Mouse (Mus musculus) spleen, postnatal 10 days (tissue): ENCODE measurements at regions not wholly inside any gene's neighbourhood (a gene's known extent, or its start where the extent isn't known, plus 50 kb on each side); places are given as distances from the start of the nearest gene placed in this dataset.

Experiments used
- DNase-seq, 2 experiments: peaks; one replicate each; pipeline ENCODE4 v3.0.0; 2021 to 2022; ENCODE audit warnings: low spot score in 2 of 2

DNA sequence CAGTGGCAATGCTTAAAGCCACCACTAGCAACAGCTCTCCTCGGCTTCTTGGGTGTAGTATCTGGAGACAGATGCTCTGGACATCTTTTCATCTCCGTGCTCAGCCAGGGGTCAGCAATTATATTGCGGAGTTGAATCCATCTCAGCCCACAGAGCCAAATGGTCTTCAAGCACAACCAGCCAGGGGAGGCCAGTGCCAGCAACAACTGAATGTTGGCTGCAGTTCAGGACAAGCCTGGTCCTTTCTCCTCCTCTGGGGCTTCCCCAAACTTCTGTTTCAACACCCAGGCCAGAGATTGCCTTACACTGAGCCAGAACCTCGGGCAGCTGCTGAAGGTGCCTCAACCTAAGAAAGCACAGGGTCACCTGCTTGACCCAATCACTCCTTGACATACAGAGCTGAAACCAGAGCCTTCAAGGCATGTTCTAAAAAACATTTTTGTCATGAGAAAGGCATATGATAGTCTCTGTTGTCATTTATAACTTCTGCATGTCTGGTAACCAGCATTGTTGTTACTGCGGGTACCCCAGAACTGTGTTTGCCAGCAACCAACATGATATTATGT lies 169.9 kb upstream of the Lef1 start:
- DNase-seq: no peak

- peak in 1 of 2 experiments; percentile 28 for DNase-seq
Observed at GRCm38 (mm10) chr3:130936980-130937379, 173.3 kb upstream of the Lef1 start.

DNA sequence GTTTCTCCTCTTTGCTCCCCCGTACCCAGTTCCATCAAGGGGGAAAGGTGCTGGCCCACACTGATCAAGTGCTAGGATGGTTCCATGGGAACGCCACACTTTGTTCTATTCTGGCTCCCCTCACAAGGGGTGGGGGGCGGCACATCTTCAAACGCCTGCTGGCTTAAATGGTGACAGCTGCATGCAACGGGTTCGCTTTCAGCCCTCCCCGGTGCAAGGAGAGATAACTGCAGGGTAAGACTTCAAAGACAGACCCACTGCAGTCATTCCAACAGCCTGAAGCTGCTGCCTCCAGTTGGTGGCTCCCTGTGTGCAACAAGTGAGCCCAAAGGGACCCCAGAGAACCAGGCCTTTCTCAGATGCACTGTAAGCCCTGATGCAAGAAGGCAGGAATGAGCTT lies 173.9 kb upstream of the Lef1 start:
- DNase-seq: no peak

GRCm38 (mm10) chr3:130935926-130936315 lies 174.3 kb upstream of the Lef1 start:
- DNase-seq: no peak

GRCm38 (mm10) chr3:130935302-130935925 lies 174.9 kb upstream of the Lef1 start:
- DNase-seq: no peak

DNA sequence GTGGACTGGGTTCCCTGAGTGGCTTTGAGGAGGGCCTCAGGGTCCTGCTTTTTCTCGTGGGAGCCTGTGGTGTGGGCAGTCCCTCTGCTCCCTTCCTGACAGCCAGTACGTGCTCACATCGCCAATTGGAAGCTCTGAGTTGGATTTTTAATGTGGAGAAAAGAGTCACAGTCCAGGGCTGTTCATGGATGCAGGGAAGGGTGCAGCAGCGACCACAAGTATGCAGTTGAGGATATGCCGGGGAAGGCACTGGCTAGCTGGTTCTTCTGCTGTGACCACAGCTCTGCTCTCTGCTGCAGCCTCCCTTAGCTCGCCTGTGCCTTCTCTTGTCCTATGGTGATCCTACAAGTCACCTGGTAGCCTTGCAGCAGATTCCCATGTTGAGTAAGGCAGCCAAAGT lies 177.5 kb upstream of the Lef1 start:
- DNase-seq: no peak

GRCm38 (mm10) chr3:130932226-130932625 lies 178.0 kb upstream of the Lef1 start:
- DNase-seq: no peak

DNA sequence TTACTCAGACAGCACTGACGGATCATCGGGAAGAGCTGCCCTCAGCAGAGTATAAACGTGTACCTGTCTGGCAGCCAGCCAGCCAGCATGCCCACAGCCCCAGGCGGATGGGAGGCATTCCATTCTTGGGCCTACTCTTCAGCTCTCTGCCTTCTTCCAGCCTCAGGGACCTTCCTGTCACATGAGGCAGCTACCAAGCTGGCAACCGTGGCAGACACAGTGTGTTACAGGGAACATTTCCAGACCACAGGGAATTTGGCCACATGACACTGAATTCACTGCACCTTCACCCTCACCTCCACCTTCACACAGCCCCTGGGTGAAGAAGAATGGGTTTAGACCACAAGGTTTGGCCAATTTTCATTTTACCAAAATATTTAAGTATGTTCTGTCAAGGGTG lies 185.3 kb upstream of the Lef1 start:
- no peak for DNase-seq

DNA sequence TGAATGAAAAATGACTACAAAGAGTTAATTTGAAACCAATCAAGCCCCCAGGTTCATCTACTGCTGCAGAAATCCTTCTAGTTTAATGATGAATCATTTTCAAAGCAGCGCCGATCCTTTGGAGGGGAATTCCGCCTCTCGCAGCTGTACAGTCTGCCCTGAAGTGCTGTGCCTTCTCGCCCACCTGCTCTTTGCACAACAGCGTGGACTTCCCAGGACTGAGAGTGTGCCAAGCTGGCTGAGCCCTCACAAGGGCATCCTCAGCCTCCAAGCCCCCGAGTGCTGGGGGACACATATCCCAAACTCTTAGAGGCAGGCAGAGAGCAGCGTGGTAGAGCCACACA lies 186.7 kb upstream of the Lef1 start:
- no peak for DNase-seq

- no peak for DNase-seq
Observed at GRCm38 (mm10) chr3:130922812-130923614, 187.3 kb upstream of the Lef1 start.

GRCm38 (mm10) chr3:130921621-130922245 lies 188.5 kb upstream of the Lef1 start:
- no peak for DNase-seq

DNA sequence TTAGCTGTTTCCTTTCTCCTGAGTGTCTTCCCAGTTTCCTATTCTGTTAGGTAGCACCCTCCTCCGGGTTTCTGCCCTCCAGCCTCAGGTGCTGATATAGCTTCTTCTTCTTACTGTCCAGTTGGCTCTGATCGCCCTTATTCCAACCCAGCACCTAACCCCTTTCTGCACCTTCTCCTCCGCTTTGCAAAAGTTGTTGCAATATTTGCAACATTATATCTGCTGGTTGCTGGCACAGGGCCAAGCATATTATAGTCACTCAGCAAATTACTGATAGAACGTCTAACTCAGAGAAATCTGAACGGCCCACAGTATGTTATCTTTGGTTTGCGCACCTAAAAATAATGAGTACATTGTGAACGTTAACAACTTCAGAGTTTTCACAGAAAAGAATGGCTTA lies 183.6 kb upstream of the Rpl34 start:
- no peak for DNase-seq

DNA sequence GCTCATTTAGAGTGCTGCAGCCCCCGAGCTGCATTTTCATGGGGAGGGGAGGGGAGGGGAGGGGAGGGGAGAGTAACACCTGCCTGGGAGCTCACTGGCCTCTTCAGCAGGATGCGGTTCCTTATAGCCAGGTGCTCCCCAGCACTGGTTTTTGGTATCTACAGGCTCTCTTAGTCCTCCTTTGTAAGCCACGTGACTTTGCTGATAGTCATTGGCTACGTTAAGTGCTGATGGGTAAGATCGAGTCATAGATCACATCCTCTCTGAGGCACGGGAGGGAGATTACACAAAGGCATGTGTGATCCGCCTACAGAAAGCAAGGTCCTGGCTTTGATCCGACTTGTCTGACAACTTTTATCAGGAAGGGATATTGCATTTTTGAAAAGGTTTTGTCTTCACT lies 174.9 kb upstream of the Rpl34 start:
- DNase-seq: no peak

DNA sequence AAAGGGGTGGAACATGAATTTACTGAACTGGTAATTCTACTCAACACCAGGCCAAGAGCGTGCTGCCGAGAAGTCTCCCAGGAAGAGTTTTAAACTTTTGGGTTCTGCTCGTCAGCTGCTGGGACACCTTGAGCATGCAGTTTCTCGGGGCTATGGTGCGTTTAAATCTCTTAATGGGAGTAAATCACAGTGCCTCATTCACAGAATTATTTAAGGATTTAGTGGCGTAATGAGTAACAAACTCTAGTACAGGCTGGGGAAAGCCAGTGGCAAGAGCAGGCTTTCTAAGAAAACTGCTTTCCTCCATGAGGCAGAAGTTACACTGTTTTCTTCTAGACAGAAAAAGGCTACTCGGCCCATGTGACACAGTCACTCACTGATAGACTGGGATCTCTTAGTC lies 173.1 kb upstream of the Rpl34 start:
- DNase-seq: no peak

GRCm38 (mm10) chr3:130902376-130902775 lies 172.2 kb upstream of the Rpl34 start:
- DNase-seq: no peak

DNA sequence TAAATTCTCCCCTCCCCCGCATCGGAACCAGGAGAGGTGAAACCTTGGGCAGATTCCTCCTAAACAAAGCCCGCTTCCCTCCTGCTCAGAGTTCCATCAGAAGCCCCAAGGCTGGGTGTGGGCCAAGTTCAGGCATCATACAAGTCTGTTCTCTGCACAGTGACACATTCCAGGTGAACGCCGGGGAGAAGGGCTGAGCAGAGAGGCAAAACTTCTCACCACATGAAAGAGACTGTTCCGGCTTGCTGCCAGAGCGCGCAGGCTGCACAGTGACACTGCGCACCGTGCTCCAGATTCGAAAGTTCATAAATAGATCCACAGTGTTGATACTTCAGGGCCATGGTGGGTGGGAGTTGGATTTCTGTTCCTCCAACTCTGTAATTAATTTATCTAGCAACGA lies 171.1 kb upstream of the Rpl34 start:
- no peak for DNase-seq

- DNase-seq: no peak
Observed at GRCm38 (mm10) chr3:130900846-130901245, 170.6 kb upstream of the Rpl34 start.

- DNase-seq: peak in 1 of 2 experiments; percentile 47
Observed at GRCm38 (mm10) chr3:130900054-130900840, 170.0 kb upstream of the Rpl34 start.

DNA sequence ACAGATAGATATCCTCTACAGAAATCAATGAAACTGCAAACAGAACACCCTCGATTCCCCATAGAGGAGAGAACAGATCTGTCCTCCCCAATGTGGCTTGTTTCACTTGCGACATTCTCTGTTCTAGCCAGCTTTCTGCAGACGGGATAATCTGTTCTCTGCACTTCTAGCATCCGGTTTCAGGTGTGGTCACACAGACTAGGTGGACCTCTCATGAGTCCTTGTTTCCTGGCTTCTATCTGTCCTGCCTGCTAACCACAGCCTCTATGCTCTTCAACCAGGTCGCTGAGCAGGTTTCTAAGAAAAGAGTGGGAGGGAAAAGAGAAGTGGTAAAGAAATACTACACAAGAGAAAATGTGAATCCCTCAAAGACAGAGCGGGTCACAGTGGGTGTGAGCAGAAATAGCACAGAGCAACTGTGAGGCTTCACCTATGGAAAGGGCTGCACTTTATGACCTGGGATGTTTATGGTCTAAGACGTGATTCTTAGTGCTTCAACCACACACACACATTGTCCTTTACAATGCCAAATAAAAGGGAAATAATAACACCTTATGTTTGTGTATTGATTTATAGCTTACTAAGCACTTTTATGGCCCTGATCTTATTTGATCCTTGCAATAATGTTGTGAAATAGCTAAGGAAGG lies 164.1 kb upstream of the Rpl34 start:
- no peak for DNase-seq

DNA sequence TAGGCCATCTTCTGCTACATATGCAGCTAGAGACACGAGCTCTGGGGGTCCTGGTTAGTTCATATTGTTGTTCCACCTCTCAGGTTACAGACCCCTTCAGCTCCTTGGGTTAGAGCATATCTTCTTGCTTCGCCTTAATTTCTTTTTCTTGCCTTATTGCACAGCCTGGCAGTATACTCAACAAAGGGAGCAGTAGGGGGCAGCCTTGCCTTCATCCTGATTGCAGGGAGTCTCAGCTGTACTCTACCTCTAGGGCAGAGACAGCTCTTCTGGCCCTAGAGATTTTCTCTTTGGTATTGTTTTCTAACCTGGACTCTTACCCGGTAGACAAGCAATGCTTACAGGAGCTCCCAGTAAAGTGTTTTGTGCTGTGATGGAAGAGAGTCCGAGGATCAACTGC lies 161.1 kb upstream of the Rpl34 start:
- DNase-seq: no peak

DNA sequence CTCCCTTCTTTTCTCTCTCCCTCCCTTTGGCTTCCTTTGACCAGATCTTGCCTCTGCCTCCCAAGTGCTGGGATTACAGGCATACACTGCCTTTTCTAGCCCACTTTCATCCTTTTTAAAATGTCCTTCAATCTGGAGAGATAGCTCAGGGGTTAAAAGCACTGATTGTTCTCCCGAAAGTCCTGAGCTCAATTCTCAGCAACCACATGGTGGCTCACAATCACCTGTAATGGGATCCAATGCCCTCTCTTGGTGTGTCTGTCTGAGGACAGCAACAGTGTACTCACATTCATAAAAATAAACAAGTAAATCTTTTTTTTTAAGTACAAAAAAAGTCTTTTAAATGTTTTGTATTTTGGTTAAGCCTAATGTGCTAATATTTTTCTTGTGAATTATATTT lies 158.4 kb upstream of the Rpl34 start:
- DNase-seq: no peak
